Mouse (Mus musculus) mouse trophoblast stem cell (cell line): Measurements from ENCODE around the gene Trmt2b.

ENCODE experiments used
- in situ Hi-C, 2 experiments: fragments of 300-500 bp; cut with MseI, MboI; formaldehyde crosslinking; loops; 2 replicates in 1 of 2; 3 replicates in 1 of 2; pipeline ENCODE4 v1.15.1; 2025

Gene Trmt2b

GRCm38 (mm10) chrX:134276275-134277160 lies at the start of gene Trmt2b:
Trmt2b (minus strand) TSS chrX:134276984.
- in situ Hi-C loops: no loop called here

DNA sequence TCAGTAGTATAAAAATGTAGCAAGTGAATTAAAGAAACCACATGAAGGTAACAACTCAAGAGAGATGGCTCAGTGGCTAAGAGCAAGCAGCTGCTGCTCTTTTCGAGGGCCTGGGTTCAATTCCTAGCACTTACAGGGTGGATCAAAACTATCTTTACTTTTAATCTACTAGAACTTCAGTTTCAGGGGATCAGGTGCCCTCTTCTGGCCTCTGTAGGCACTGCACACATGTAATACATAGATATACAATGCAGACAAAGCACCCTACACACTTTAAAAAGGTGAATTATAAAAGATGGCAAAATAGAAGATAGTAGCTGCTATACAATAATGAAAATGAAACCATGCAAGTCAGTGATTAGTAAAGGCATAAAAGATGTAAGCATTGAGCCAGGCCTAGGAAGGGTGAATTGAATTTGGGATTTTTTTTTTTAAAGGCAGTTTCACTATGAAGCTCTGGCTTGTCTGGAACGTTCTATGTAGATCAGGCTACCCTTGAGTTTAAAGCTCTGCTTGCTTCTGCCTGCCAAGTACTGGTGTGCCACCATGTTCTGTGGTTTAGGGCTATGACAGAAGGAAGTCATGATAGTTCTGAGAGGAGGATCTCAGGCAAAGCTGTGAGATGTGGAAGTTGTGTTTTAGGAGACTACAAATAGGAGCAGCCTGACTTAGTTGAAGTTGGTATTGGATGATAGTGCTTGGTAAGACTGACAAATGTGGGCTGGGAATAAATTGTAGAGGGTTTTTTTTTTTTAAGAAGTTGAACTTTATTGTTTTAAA lies 42.6 kb upstream of the Trmt2b start:
- in situ Hi-C loops: loop anchor here (10.0 kb wide), 2 partner anchors 185 to 195 kb away; no protein-coding TSS in a partner anchor

DNA sequence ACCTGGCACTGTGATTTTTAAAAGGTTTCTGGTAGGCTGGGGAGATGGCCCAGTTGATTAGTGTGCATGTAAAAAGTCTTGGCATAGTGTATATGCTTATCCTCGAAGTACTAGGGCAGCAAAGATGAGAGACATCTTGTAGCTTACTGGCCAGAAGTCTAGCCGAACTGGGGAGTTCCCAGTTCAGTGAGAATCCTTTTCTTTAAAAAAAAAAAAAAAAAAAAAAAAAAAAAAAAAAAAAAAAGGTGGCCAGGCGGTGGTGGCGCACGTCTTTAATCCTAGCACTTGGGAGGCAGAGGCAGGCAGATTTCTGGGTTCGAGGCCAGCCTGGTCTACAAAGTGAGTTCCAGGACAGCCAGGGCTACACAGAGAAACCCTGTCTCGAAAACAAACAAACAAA lies 34.4 kb upstream of the Trmt2b start:
- in situ Hi-C loops: loop anchor here (5.0 to 10.0 kb wide), 3 partner anchors 49 to 186 kb away; no protein-coding TSS in a partner anchor

DNA sequence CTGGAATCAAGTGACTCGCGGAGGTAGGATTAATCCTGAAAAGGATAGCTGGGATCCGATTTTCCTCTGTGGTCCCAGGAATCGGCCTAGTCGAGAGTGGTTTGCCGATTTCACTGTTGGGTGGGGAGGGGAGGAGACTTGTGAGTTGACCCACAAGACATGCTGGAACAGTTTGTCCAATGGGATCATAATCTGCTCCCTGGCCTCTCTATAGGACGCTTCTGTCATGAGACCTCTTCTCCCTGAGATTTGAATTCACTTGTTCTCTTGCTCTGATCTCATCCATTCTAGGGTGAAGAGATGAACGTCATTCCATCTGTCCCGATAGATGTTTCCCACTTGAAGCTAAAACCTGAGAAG lies 31.5 kb upstream of the Trmt2b start:
- in situ Hi-C loops: no loop called here

GRCm38 (mm10) chrX:134307534-134308274 lies 30.9 kb upstream of the Trmt2b start, which contains the start of gene Cenpi:
Cenpi (plus strand) TSS chrX:134308084.
- in situ Hi-C loops: no loop called here

- in situ Hi-C loops: no loop called here
Measured at GRCm38 (mm10) chrX:134303287-134303686, 26.5 kb upstream of the Trmt2b start.

GRCm38 (mm10) chrX:134300219-134300618 lies 23.4 kb upstream of the Trmt2b start:
- in situ Hi-C loops: no loop called here

DNA sequence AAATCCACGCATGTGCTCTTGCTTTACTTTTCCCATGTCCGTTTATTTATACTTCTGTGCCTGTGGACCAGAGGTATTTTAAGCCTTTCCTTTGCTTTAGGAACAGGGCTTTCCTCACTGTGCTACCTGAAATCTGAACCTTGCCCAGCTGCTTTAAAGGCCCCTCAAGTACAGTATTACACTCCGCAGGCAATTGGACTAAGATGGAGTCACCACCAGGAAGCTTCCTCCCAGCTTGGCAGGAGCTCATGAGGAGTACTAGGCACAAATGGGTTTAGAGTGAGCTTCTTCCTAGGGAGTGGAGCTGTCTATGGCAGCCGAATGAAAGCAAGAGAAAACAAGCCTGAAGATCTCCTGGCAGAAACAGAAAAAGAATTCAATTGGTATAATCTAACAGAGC lies 20.4 kb upstream of the Trmt2b start:
- in situ Hi-C loops: no loop called here

DNA sequence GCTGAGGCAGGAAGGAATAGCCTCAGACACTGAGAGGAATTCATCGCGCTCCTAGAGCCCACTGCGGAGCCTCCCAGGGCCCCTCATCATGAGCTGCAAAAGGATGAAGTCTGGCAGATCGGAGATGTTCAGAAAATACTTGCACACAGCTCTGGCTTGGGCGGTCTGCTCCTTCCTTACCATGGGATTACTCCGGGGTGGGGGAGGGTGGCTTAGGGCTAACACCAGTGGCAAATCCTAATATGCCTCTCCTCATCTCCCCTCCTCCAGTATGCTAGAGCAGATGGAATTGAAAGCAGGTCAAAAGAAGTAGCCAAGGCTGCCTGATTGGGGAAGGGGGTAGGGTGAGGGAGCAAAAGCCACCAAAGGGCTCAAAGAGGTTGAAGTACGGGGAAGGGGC lies 20.0 kb upstream of the Trmt2b start:
- in situ Hi-C loops: no loop called here

GRCm38 (mm10) chrX:134296301-134296700 lies 19.5 kb upstream of the Trmt2b start:
- in situ Hi-C loops: no loop called here

GRCm38 (mm10) chrX:134287305-134287704 lies 10.5 kb upstream of the Trmt2b start:
- in situ Hi-C loops: no loop called here

DNA sequence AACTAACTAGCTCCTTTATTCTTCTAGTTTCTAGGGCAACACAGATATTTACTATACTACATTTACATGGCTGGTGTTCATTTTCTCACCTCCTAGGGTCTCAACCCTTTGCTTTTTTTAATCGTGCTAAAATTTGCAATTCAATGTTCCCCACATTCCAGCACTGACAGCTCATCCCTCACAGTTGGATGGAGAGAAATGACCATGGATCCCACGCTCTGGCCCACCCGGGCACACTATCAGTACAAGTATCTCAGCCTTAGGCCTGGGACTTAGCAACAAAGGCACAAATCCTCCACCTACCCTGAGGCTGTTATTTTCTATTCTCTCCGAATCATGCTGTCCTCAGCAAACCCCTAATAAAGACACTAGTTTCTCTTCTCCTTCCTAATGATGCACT lies 9.0 kb upstream of the Trmt2b start:
- in situ Hi-C loops: no loop called here

GRCm38 (mm10) chrX:134285102-134285501 lies 8.3 kb upstream of the Trmt2b start:
- in situ Hi-C loops: no loop called here

GRCm38 (mm10) chrX:134280531-134280930 lies 3.7 kb upstream of the Trmt2b start:
- in situ Hi-C loops: no loop called here

GRCm38 (mm10) chrX:134275715-134276114 lies 1.1 kb downstream of the Trmt2b start:
- in situ Hi-C loops: no loop called here

DNA sequence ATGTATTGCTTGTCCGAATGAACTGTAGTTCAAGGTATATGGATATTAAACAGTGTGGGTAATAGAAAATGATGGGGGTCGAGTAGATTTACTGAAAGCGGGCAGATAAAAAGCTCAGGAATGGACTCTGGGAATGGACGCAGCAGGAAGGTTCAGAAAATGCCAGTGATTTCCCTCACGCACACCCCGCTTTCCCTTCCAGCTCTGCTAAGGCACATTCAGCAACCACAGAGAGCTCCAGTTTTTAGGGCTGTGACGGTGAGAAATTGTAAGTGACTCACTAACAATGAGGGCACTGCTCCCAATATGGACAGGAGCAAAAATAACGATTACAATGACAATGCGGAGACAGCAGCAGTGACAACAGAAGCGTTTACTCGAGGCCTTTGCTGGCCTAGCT lies 14.7 kb downstream of the Trmt2b start:
- in situ Hi-C loops: loop anchor here in 1 of 2 experiments (5.0 kb wide), 1 partner anchor 50 kb away; no protein-coding TSS in a partner anchor

GRCm38 (mm10) chrX:134261191-134261590 lies 15.6 kb downstream of the Trmt2b start:
- in situ Hi-C loops: loop anchor here in 1 of 2 experiments (5.0 kb wide), 1 partner anchor 51 kb away; no protein-coding TSS in a partner anchor

- in situ Hi-C loops: no loop called here
Measured at GRCm38 (mm10) chrX:134248202-134248601, 28.6 kb downstream of the Trmt2b start.

GRCm38 (mm10) chrX:134245946-134246345 lies 30.8 kb downstream of the Trmt2b start:
- in situ Hi-C loops: no loop called here

GRCm38 (mm10) chrX:134238266-134238665 lies 38.5 kb downstream of the Trmt2b start:
- in situ Hi-C loops: no loop called here

GRCm38 (mm10) chrX:134233048-134233447 lies 43.7 kb downstream of the Trmt2b start:
- in situ Hi-C loops: no loop called here

DNA sequence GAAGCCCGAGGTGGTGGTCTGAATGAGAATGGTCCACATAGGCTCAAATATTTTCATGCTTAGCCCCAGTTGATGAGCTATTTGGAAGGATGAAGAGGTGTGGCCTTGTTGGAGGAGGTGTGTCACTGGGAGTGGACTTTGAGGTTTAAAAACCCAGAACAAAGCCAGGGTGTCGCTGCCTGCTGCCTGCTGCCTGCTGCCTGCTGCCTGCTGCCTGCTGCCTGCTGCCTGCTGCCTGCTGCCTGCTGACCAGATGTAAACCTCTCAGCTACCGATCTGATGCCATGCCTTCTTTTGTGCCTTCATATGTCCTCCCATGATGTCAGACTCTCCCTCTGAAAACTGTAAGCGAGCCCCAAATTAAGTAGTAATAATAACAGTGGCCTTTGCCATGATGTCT lies 54.9 kb downstream of the Trmt2b start, which contains the start of gene Nox1:
Nox1 (minus strand) TSS at position 101 of the 400 bp plus-strand sequence.
- in situ Hi-C loops: no loop called here
